Mouse (Mus musculus): ENCODE results near the gene C130074G19Rik. TPM values are rescaled to one million over a fixed set of nuclear protein-coding genes. Genes with fewer than 3 reads are reported as not detected.

C130074G19Rik gene
- total RNA-seq, 2 experiments from 2014 or later = 7.1 to 8.8 TPM

- DNase-seq (ENCODE audit: low spot score in 2 of 2) = peak; percentile 78 to 85
These were observed 37.6 kb downstream of the C130074G19Rik start for GRCm38 (mm10) chr1:184845111-184846071.

DNA sequence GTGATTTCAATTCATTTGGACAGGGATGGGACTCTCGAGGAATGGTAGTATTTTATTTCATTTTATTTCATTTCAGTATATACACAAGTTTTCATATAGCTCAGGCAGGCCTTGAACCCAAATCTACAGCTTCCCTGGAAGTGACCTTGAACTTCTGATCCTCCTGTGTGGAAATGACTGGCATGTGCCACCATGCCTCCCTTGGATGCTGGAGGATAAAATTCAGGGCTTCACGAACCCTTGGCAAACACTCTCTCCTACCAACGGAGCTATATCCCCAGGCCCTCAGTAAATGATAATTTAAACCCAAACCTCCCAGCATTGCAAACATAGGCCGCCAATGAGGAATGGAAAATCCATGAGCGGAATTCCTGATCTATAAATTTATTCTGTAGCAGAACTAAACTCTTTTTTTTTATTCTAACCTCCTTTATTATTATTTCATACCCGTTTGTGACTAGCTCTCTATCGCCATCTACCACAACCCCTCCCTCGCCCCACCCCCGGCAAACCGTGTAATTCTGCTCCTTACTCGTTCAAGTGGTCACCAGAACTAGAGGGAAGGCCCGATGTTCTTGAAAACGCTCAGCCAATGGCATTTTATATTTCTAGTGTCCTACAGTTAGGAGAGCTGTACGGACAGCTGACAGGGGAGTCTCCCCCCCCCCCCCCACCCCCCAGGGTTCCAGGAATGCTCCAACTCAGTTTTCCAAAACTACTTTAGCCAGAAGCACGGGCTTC lies 38.5 kb downstream of the C130074G19Rik start:
- DNase-seq (ENCODE audit: low spot score in 2 of 2) = peak in 1 of 2 experiments; percentile 17

DNA sequence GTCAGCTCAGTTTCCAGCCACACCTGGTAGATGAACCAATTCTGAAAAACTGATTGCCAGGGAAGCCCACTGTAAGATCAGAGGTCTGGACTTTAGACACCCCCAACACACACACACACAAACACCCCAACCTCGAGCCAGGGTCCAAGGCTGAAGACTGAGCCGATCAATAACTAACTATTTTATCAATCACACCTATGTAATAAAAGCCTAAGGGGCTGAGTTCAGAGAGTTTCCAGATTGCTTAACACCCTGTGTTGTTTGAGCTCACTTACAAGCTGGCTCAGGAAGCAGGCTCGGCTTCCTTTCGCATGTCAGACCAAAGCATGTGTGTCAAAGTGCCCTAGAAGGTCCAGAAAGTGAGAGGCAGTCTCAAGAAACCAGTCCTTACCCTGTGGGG lies 45.4 kb downstream of the C130074G19Rik start:
- DNase-seq (ENCODE audit: low spot score in 2 of 2) = no peak

DNA sequence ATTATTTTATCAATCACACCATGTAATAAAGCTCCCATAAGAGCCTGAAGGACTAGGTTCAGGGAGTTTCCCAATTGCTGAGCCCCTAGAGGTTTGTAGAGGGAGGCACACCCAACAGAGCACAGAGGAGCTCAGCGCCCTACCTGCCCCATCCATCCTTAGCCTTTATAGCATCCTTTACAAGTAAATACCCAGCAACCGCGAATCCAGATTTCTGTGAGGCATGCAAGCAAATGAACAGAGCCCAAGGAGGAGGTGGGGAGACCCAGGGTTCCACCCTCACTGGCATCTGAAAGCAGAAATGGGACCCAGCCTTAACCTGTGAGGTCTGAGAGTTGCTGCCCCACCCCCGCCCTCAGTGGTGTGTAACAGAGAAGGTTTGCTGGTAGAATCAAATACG lies 46.7 kb downstream of the C130074G19Rik start:
- no peak for DNase-seq (ENCODE audit: low spot score in 2 of 2)

- DNase-seq (ENCODE audit: low spot score in 2 of 2) = no peak
These were observed 49.5 kb downstream of the C130074G19Rik start for GRCm38 (mm10) chr1:184833499-184833898.

GRCm38 (mm10) chr1:184832211-184832610 lies 50.8 kb downstream of the C130074G19Rik start:
- DNase-seq (ENCODE audit: low spot score in 2 of 2) = no peak

DNA sequence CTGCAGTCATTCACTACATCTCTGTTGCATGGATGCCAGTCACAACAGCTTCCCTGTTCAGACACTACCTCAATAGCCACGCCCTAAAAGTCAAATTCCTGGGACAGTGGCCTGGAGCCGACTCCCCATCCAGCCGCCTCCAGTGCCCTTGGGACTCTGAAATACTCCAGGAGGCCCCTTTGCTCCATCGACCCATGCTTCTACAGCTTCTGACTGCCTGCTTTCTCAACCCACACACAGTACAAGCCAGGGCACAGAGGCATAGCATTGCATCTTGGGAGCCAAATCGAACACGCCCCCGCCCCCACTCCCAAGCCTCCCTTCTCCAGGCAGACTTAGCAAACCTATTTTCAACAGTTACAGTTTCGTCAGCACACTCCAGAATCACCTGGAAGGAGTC lies 53.1 kb downstream of the C130074G19Rik start:
- DNase-seq (ENCODE audit: low spot score in 2 of 2) = no peak

- peak in 1 of 2 experiments; percentile 29 for DNase-seq (ENCODE audit: low spot score in 2 of 2)
These were observed 55.8 kb downstream of the C130074G19Rik start for GRCm38 (mm10) chr1:184827175-184827701.

- peak in 1 of 2 experiments; percentile 48 for DNase-seq (ENCODE audit: low spot score in 2 of 2)
These were observed 57.9 kb downstream of the C130074G19Rik start for GRCm38 (mm10) chr1:184825093-184825492.

GRCm38 (mm10) chr1:184824439-184824851 lies 58.6 kb downstream of the C130074G19Rik start:
- peak; percentile 66 to 92 for DNase-seq (ENCODE audit: low spot score in 2 of 2)

GRCm38 (mm10) chr1:184822678-184823077 lies 60.3 kb downstream of the C130074G19Rik start:
- DNase-seq (ENCODE audit: low spot score in 2 of 2) = peak in 1 of 2 experiments; percentile 67

Small RNA genes within 50 kb of the gene (microRNA-seq; reads per million reads assigned to microRNA genes)
- 221 to 244 reads per million in 2 experiments for gene Mir1981

Other genes with a start within 250 kb of the C130074G19Rik start
- 1 to 10 TPM in 1 of 2 experiments, under 1 TPM in 1; 0.61 to 1.1 TPM for gene Hlx, start 150.6 kb downstream of the C130074G19Rik start, total RNA-seq (2021)
- under 1 TPM in 1 of 2 experiments, not detected in 1; 0.25 TPM for gene Marc1, start 71.9 kb downstream of the C130074G19Rik start, total RNA-seq (2021)
- 100 to 1,000 TPM; 117 to 122 TPM for gene Marc2, start 36.8 kb downstream of the C130074G19Rik start, total RNA-seq (2021)
- gene Mark1, start 116.4 kb upstream of the C130074G19Rik start, total RNA-seq (2021) = 10 to 100 TPM; 45.1 to 46.6 TPM

Measured in layer of hippocampus, adult 18-20 months (tissue).